Mouse (Mus musculus) forebrain, embryonic 16.5 days (tissue): Measurements from ENCODE around the gene Tmx2. TPM values are rescaled to one million over a fixed set of nuclear protein-coding genes. Genes with fewer than 3 reads are reported as not detected.

Experiments
- ATAC-seq: fragments of 200-750 bp; cut with Nextera tagmentation; 2 replicates; pipeline ENCODE4 v1.8.0; 2017; ENCODE audit warnings: mild to moderate bottlenecking, moderate library complexity
- H3K27ac ChIP-seq: fragments of 300-500 bp; sonication (generic); 2 replicates; pipeline ENCODE4 v1.5.1; 2014; ENCODE audit warnings: low read length, control low read depth
- H3K27me3 ChIP-seq: fragments of 300-500 bp; sonication (generic); replicated peaks from 2 replicates; pipeline ENCODE4 v1.6.1; 2014; ENCODE audit warnings: low read length; ENCODE audit not compliant: control insufficient read depth, insufficient read depth
- H3K36me3 ChIP-seq: fragments of 300-500 bp; sonication (generic); 2 replicates; pipeline ENCODE4 v1.6.1; 2014; ENCODE audit not compliant: control insufficient read depth, insufficient read depth
- H3K4me1 ChIP-seq: fragments of 300-500 bp; sonication (generic); replicated peaks from 2 replicates; pipeline ENCODE4 v1.6.1; 2014; ENCODE audit warnings: low read length; ENCODE audit not compliant: control insufficient read depth, insufficient read depth
- H3K4me2 ChIP-seq: fragments of 300-500 bp; sonication (generic); 2 replicates; pipeline ENCODE4 v1.6.1; 2014; ENCODE audit warnings: mild to moderate bottlenecking, low read length, control low read depth
- H3K4me3 ChIP-seq: fragments of 300-500 bp; sonication (generic); replicated peaks from 2 replicates; pipeline ENCODE4 v1.5.1; 2014; ENCODE audit warnings: mild to moderate bottlenecking, low read length, control low read depth
- H3K9ac ChIP-seq: fragments of 300-500 bp; sonication (generic); replicated peaks from 2 replicates; pipeline ENCODE4 v1.6.1; 2014; ENCODE audit warnings: low read depth, low read length, control low read depth
- H3K9me3 ChIP-seq: fragments of 300-500 bp; sonication (generic); 2 replicates; pipeline ENCODE4 v1.6.1; 2016; ENCODE audit warnings: low read length; ENCODE audit not compliant: control insufficient read depth
- WGBS: fragments of 180-500 bp; shearing (Covaris S2); extraction: QIAGEN DNeasy Blood & Tissue Kit; methylation state at CpG from one replicate; pipeline ENCODE4 v1.1.7; 2014; 5-methylcytosine and 5-hydroxymethylcytosine counted together
- polyA plus RNA-seq: library from polyadenylated mRNA; unstranded; fragments of >200 nt; fragmentation: Nextera tagmentation; extraction: Ambion mirVana; gene quantifications from 2 replicates; pipeline ENCODE4 v1.2.1, GENCODE M21; 2015

Tmx2 gene
- polyA plus RNA-seq, 1 experiment from 2014 or later = 231 TPM

DNA sequence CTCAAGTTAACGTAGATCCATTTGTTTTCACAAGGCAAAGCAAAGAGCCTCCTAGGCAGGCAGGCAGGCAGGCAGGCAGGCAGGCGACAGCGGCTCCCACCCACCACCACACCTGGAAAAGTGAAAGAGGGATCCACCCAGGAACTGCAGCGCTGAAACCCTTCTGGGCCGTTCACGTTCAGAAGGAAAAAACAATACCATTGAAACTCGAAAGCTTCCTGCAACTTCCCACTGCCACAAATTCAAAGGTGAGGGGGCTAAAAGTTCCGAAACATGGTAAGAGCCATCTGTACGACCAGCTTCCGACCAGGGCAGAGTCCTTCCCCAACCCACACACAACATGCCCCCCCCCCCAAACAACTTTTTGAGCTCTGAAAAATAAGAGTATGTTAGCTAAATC lies 29.3 kb downstream of the Tmx2 start:
- H3K27ac ChIP-seq = no peak overlapping the region
- H3K4me3 ChIP-seq = peak overlapping the region; percentile 76
- H3K4me1 ChIP-seq = peaks cover 11% of the 10 kb centered on the region
- no peaks in the 10 kb centered on the region for H3K9me3 ChIP-seq
- ATAC-seq = no peak
- H3K36me3 ChIP-seq = no peaks in the 10 kb centered on the region
- no peaks in the 10 kb centered on the region for H3K27me3 ChIP-seq
- WGBS = 0% methylated on average over 10 of the region's 10 CpGs
- peak overlapping the region; percentile 61 for H3K4me2 ChIP-seq
- H3K9ac ChIP-seq = peak overlapping the region; percentile 75

DNA sequence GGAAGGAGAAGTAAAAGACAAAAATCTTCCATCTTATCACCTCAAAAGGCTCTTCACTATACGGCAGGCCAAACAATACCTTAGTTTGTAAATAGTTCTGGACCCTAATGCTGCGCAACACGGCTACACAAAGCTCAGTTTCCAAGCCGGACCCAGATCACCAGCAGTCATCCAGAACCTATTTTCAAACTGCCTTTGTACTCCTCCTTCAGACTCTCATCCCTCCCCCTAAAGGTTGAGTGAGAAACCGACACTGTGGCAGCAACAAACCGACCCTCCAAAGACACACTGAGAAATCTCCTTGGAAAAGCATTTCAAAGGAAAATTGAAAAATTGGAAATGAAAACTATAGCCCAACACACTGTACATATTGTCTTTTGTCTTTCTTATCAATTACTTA lies 30.6 kb downstream of the Tmx2 start:
- peaks cover 11% of the 10 kb centered on the region for H3K4me1 ChIP-seq
- H3K36me3 ChIP-seq = no peaks in the 10 kb centered on the region
- H3K27me3 ChIP-seq = no peaks in the 10 kb centered on the region
- H3K4me3 ChIP-seq = peak overlapping the region; percentile 50
- H3K9ac ChIP-seq = peak overlapping the region; percentile 61
- peak overlapping the region; percentile 52 for H3K4me2 ChIP-seq
- ATAC-seq = no peak
- no peaks in the 10 kb centered on the region for H3K9me3 ChIP-seq
- H3K27ac ChIP-seq = peak overlapping the region; percentile 43
- WGBS = 18% methylated on average over 6 of the region's 6 CpGs

GRCm38 (mm10) chr2:84647051-84647568 lies 31.8 kb downstream of the Tmx2 start:
- WGBS = 91% methylated on average over 6 of the region's 6 CpGs
- Histone ChIP-seq H3K27ac (no peak overlapping the region), H3K4me1 (peaks cover 11% of the 10 kb centered on the region), H3K4me2 (peak overlapping the region; percentile 52), H3K27me3 (no peaks in the 10 kb centered on the region), H3K36me3 (no peaks in the 10 kb centered on the region), H3K9me3 (no peaks in the 10 kb centered on the region), H3K4me3 (peak overlapping the region; percentile 50), H3K9ac (no peak overlapping the region)
- ATAC-seq = no peak

DNA sequence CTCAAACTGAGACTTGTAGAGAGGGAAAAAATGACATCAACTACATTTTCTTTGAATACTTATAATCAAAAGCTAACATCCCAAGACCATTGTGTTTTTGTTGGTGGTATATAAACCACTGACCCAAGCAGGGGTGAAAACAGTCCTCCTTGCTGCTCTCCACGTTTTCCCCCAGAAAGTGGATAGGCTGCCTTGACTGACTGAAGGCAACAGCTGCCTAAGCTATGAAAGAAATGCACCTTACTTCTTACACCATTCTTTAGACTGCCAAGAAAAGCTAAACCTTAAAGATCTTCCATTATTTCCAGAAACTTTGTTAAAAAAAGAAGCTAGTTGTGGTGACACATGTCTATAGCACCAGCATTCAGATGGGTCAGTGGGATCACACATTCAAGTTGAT lies 32.8 kb downstream of the Tmx2 start:
- 100% methylated on average over 1 of the region's 1 CpGs for WGBS
- no peak overlapping the region for H3K4me3 ChIP-seq
- H3K27me3 ChIP-seq = no peaks in the 10 kb centered on the region
- no peaks in the 10 kb centered on the region for H3K36me3 ChIP-seq
- no peak overlapping the region for H3K27ac ChIP-seq
- no peak for ATAC-seq
- no peaks in the 10 kb centered on the region for H3K9me3 ChIP-seq
- H3K4me1 ChIP-seq = peaks cover 9% of the 10 kb centered on the region
- H3K9ac ChIP-seq = no peak overlapping the region
- no peak overlapping the region for H3K4me2 ChIP-seq

DNA sequence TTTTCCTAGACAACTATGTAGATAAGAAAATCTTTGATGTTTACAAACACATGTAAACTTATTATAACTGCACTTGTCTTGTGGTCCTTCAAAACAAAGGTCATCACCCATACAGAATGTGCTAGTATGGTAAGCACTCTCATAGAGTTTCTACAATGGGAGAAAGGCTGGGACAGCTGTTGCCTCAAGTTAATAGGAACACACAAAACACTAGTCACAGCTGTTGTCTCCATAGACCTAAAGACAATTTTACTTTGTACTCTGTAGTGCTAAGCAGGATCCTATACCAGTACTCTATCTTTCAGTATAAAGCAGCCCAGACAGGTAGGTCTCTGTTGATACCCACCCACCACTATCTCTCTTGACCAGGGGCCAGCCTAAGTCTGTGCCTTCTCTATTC lies 38.1 kb downstream of the Tmx2 start:
- Histone ChIP-seq H3K27me3 (no peaks in the 10 kb centered on the region), H3K4me1 (peaks cover 26% of the 10 kb centered on the region), H3K36me3 (no peaks in the 10 kb centered on the region), H3K9ac (no peak overlapping the region), H3K27ac (no peak overlapping the region), H3K4me3 (no peak overlapping the region), H3K9me3 (no peaks in the 10 kb centered on the region), H3K4me2 (no peak overlapping the region)
- no peak for ATAC-seq

GRCm38 (mm10) chr2:84638428-84639220 lies 40.3 kb downstream of the Tmx2 start:
- Histone ChIP-seq H3K4me1 (peaks cover 40% of the 10 kb centered on the region), H3K27ac (0 out of 2 replicates have a peak overlapping the region, but pooled peaks have one; percentile 10), H3K4me2 (no peak overlapping the region), H3K4me3 (no peak overlapping the region), H3K36me3 (no peaks in the 10 kb centered on the region), H3K27me3 (no peaks in the 10 kb centered on the region), H3K9me3 (no peaks in the 10 kb centered on the region), H3K9ac (no peak overlapping the region)
- 66% methylated on average over 5 of the region's 5 CpGs for WGBS
- no peak for ATAC-seq

- Histone ChIP-seq H3K4me1 (peaks cover 43% of the 10 kb centered on the region), H3K4me2 (no peak overlapping the region)
Measured at GRCm38 (mm10) chr2:84637452-84638165, 41.3 kb downstream of the Tmx2 start.

DNA sequence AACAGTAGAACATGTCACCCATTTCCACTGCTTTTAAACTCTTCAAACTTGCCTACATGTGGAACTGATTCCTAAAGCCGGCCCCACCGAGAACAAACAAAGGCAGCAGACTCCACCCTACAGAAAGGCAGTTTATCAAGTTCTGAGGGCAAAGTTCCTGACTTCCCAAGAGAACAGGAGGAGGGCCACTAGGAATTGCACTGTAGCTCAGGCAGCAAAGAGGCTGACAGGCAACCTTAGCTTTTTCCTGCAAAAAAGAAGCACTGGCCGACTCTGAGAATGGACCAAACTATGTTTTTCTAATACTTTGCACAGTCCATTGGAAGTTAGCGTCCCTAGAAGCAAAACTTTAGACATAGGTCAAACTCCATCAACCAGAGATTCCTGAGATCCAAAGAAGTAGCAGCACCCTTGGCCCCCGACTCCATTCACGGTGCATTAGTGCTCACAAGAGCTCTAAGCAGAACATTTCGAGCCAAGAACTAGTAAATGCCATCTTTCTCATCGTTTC lies 42.7 kb downstream of the Tmx2 start:
- Histone ChIP-seq H3K27me3 (no peaks in the 10 kb centered on the region), H3K4me1 (peaks cover 43% of the 10 kb centered on the region), H3K4me2 (0 out of 2 replicates have a peak overlapping the region, but pooled peaks have one; percentile 2), H3K27ac (peak overlapping the region; percentile 85), H3K4me3 (no peak overlapping the region), H3K9me3 (no peaks in the 10 kb centered on the region), H3K36me3 (no peaks in the 10 kb centered on the region), H3K9ac (no peak overlapping the region)
- ATAC-seq = no peak
- 35% methylated on average over 8 of the region's 8 CpGs for WGBS

More at GRCm38 (mm10) chr2:84637452-84638165, 41.3 kb downstream of the Tmx2 start:
- no peak overlapping the region for H3K27ac ChIP-seq
- H3K36me3 ChIP-seq = no peaks in the 10 kb centered on the region
- ATAC-seq = no peak
- no peaks in the 10 kb centered on the region for H3K9me3 ChIP-seq
- WGBS = 37% methylated on average over 7 of the region's 7 CpGs
- no peak overlapping the region for H3K4me3 ChIP-seq
- H3K9ac ChIP-seq = no peak overlapping the region
- H3K27me3 ChIP-seq = no peaks in the 10 kb centered on the region

DNA sequence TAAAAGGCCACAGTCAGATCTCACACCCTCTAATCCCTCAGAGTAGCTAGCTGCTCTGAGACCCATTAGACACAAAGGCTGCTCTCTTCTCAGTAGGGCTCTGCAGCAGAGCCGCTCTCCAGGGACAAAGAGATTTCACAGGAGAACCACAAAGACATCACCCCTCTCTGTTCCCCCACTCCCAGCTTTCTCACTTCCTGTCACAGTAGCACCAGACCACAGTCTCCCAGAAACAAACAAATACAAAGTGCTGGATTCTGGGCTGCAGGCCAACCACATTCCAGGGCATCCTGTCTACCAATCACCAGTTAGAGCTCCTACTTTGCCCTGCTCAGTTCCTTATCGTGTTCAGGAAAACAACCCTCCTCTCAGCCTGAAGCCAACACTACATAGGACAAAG lies 43.3 kb downstream of the Tmx2 start:
- H3K4me2 ChIP-seq = peak overlapping the region; percentile 2; the same call in 1 of the 2 replicates
- 0% methylated on average over 2 of the region's 2 CpGs for WGBS
- no peaks in the 10 kb centered on the region for H3K9me3 ChIP-seq
- no peaks in the 10 kb centered on the region for H3K27me3 ChIP-seq
- ATAC-seq = peak; percentile 97
- H3K4me1 ChIP-seq = peaks cover 43% of the 10 kb centered on the region
- H3K4me3 ChIP-seq = no peak overlapping the region
- no peaks in the 10 kb centered on the region for H3K36me3 ChIP-seq
- no peak overlapping the region for H3K9ac ChIP-seq
- peak overlapping the region; percentile 85 for H3K27ac ChIP-seq
